Mouse (Mus musculus): ENCODE measurements around the gene H2al1f. TPM values are rescaled to one million over a fixed set of nuclear protein-coding genes. Genes with fewer than 3 reads are reported as not detected.

The H2al1f gene
- polyA plus RNA-seq, 1 experiment, result not detected

- no peaks in the 10 kb centered on the region for H3K36me3 ChIP-seq (ENCODE audit: control insufficient read depth, insufficient read depth, low read length)
- WGBS, result 69% methylated on average over 9 of the region's 9 CpGs
- no peak for DNase-seq
- H3K27me3 ChIP-seq (replicated peaks; ENCODE audit: control insufficient read depth, insufficient read depth, low read length), result no peaks in the 10 kb centered on the region
- no peak overlapping the region for H3K4me3 ChIP-seq (ENCODE audit: insufficient read depth, low read depth, low read length)
- no peak overlapping the region for H3K27ac ChIP-seq (ENCODE audit: insufficient read depth, low read depth, low read length)
- TF ChIP-seq POLR2A (IDR thresholded peaks at IDR 0.05; ENCODE audit: low read depth, low read length) (no peak), CTCF (conservative IDR thresholded peaks at IDR 0.05; ENCODE audit: insufficient read depth, insufficient read length, low read depth, low read length) (no peak)
- no peaks in the 10 kb centered on the region for H3K4me1 ChIP-seq (ENCODE audit: control insufficient read depth, insufficient read depth, low read length)
Observed at GRCm38 (mm10) chrX:11345762-11346161, 30.8 kb downstream of the H2al1f start.

GRCm38 (mm10) chrX:11346756-11347155, 31.8 kb downstream of the H2al1f start:
- 95% methylated on average over 3 of the region's 3 CpGs for WGBS
- Histone ChIP-seq H3K36me3 (ENCODE audit: control insufficient read depth, insufficient read depth, low read length) (no peaks in the 10 kb centered on the region), H3K27ac (ENCODE audit: insufficient read depth, low read depth, low read length) (no peak overlapping the region), H3K4me3 (ENCODE audit: insufficient read depth, low read depth, low read length) (no peak overlapping the region), H3K27me3 (replicated peaks; ENCODE audit: control insufficient read depth, insufficient read depth, low read length) (no peaks in the 10 kb centered on the region), H3K4me1 (ENCODE audit: control insufficient read depth, insufficient read depth, low read length) (no peaks in the 10 kb centered on the region)
- no peak for DNase-seq
- TF ChIP-seq CTCF (conservative IDR thresholded peaks at IDR 0.05; ENCODE audit: insufficient read depth, insufficient read length, low read depth, low read length) (no peak), POLR2A (IDR thresholded peaks at IDR 0.05; ENCODE audit: low read depth, low read length) (no peak)

- Histone ChIP-seq H3K4me1 (ENCODE audit: control insufficient read depth, insufficient read depth, low read length) (no peaks in the 10 kb centered on the region), H3K36me3 (ENCODE audit: control insufficient read depth, insufficient read depth, low read length) (no peaks in the 10 kb centered on the region), H3K27me3 (replicated peaks; ENCODE audit: control insufficient read depth, insufficient read depth, low read length) (no peaks in the 10 kb centered on the region), H3K27ac (ENCODE audit: insufficient read depth, low read depth, low read length) (no peak overlapping the region), H3K4me3 (ENCODE audit: insufficient read depth, low read depth, low read length) (no peak overlapping the region)
- 87% methylated on average over 6 of the region's 6 CpGs for WGBS
- no peak for DNase-seq
- no peak for TF ChIP-seq CTCF (conservative IDR thresholded peaks at IDR 0.05; ENCODE audit: insufficient read depth, insufficient read length, low read depth, low read length)
- TF ChIP-seq POLR2A (IDR thresholded peaks at IDR 0.05; ENCODE audit: low read depth, low read length), result no peak
Observed at GRCm38 (mm10) chrX:11360823-11361222, 45.9 kb downstream of the H2al1f start.

DNA sequence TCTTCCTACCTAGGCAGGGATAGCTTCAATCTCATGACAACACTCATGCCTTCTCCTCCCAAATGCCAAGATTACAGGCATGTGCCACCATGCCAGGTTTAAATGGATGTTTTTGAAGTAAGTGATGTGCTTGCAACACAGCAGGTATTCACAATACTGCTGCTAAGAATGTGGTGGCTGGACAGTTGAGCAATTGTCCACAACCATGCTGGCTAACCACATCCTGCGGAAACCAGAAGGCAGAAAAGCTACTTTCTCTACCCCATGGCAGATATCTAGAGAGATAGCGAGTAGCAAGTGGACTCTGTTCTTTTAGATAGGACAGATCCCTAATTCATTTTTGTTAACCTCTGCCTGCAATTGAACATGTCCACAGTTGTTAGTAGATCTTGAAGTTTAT, 46.3 kb downstream of the H2al1f start:
- no peaks in the 10 kb centered on the region for H3K27me3 ChIP-seq (replicated peaks; ENCODE audit: control insufficient read depth, insufficient read depth, low read length)
- H3K4me3 ChIP-seq (ENCODE audit: insufficient read depth, low read depth, low read length), result no peak overlapping the region
- 88% methylated on average over 2 of the region's 2 CpGs for whole genome bisulfite sequencing

GRCm38 (mm10) chrX:11363890-11364289, 48.9 kb downstream of the H2al1f start:
- TF ChIP-seq CTCF (conservative IDR thresholded peaks at IDR 0.05; ENCODE audit: insufficient read depth, insufficient read length, low read depth, low read length), result no peak
- TF ChIP-seq POLR2A (IDR thresholded peaks at IDR 0.05; ENCODE audit: low read depth, low read length), result no peak
- no peaks in the 10 kb centered on the region for H3K27me3 ChIP-seq (replicated peaks; ENCODE audit: control insufficient read depth, insufficient read depth, low read length)
- H3K27ac ChIP-seq (ENCODE audit: insufficient read depth, low read depth, low read length), result no peak overlapping the region
- no peak for DNase-seq
- WGBS, result 67% methylated on average over 6 of the region's 6 CpGs
- H3K4me1 ChIP-seq (ENCODE audit: control insufficient read depth, insufficient read depth, low read length), result no peaks in the 10 kb centered on the region
- H3K36me3 ChIP-seq (ENCODE audit: control insufficient read depth, insufficient read depth, low read length), result no peaks in the 10 kb centered on the region
- H3K4me3 ChIP-seq (ENCODE audit: insufficient read depth, low read depth, low read length), result no peak overlapping the region

More for the DNA sequence above, 46.3 kb downstream of the H2al1f start:
- Histone ChIP-seq H3K4me1 (ENCODE audit: control insufficient read depth, insufficient read depth, low read length) (no peaks in the 10 kb centered on the region), H3K27ac (ENCODE audit: insufficient read depth, low read depth, low read length) (no peak overlapping the region), H3K36me3 (ENCODE audit: control insufficient read depth, insufficient read depth, low read length) (no peaks in the 10 kb centered on the region)
- DNase-seq, result no peak
- no peak for TF ChIP-seq CTCF (conservative IDR thresholded peaks at IDR 0.05; ENCODE audit: insufficient read depth, insufficient read length, low read depth, low read length)
- no peak for TF ChIP-seq POLR2A (IDR thresholded peaks at IDR 0.05; ENCODE audit: low read depth, low read length)

Other genes with a start within 250 kb of the H2al1f start
- gene H2al1a, start 15.9 kb upstream of the H2al1f start, polyA plus RNA-seq (2012; rRNA removed), result not detected in 2 replicates
- gene H2al1b, start 12.7 kb upstream of the H2al1f start, polyA plus RNA-seq (2012; rRNA removed), result not detected in 2 replicates
- gene H2al1c, start 9.5 kb upstream of the H2al1f start, polyA plus RNA-seq (2012; rRNA removed), result not detected in 2 replicates
- not detected in 2 replicates for gene H2al1d, start 6.3 kb upstream of the H2al1f start, polyA plus RNA-seq (2012; rRNA removed)
- gene H2al1e, start 3.2 kb upstream of the H2al1f start, polyA plus RNA-seq (2012; rRNA removed), result not detected in 2 replicates
- gene H2al1g, start 3.1 kb downstream of the H2al1f start, polyA plus RNA-seq (2012; rRNA removed), result not detected in 2 replicates
- gene H2al1h, start 6.3 kb downstream of the H2al1f start, polyA plus RNA-seq (2012; rRNA removed), result not detected in 2 replicates
- not detected in 2 replicates for gene H2al1i, start 9.5 kb downstream of the H2al1f start, polyA plus RNA-seq (2012; rRNA removed)
- not detected in 2 replicates for gene H2al1j, start 12.7 kb downstream of the H2al1f start, polyA plus RNA-seq (2012; rRNA removed)